7 mouse cellular contexts compared by ENCODE assay signal in the genomic region with DNA sequence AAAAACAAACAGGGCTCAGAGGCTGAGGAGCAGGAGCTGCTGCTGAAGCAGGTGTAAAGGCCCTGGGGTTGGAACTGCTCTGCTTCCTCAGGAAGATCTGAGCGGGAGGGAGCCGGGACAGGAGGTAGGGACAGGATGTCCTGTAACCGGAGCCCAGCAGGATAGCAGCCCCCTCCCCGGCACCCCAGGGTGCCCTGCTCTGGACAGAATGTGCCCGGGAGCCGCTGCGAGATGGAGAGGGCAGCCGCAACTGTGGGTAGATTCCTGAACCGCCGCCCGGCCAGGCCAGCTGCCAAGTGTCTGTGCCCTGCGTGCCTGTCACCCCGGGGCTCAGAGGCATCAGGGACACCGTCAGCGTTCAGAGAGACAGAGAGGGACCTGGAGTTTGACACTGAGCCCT. TPM values are rescaled to one million over a fixed set of nuclear protein-coding genes. Genes with fewer than 3 reads are reported as not detected.
DNase-seq lines count a peak whose midpoint lies in the region; ATAC-seq and TF ChIP-seq lines count a peak whose summit lies in the region.

No protein-coding gene starts in this region.

- WGBS in liver, adult 2 months, result 22% methylated on average over 15 of the region's 15 CpGs
- 57% methylated on average over 15 of the region's 15 CpGs for WGBS in liver, embryonic 11.5 days

- H3K79me2 ChIP-seq in liver, adult 2 months (ENCODE audit: control insufficient read depth, insufficient read depth, low read length), result no peaks in the 10 kb centered on the region

- ATAC-seq in liver, embryonic 11.5 days (replicated peaks; ENCODE audit: low FRiP score), result no peak

- peak overlapping the region; percentile 2 for H3K9ac ChIP-seq in liver, adult 2 months (ENCODE audit: low read depth, low read length)
- 0 out of 2 replicates have a peak overlapping the region, but pooled peaks have one; percentile 5 for H3K9ac ChIP-seq in liver, embryonic 11.5 days (ENCODE audit: low read depth, low read length)

- no peak overlapping the region; the same call in 1 of the 2 replicates for H3K4me3 ChIP-seq in liver, adult 2 months (ENCODE audit: insufficient read depth, low read depth, low read length)
- no peak overlapping the region for H3K4me3 ChIP-seq in cortical plate, adult 2 months (ENCODE audit: insufficient read depth, low read length)
- H3K4me3 ChIP-seq in liver, embryonic 11.5 days (ENCODE audit: low read depth, low read length), result no peak overlapping the region

- no peaks in the 10 kb centered on the region for H3K27me3 ChIP-seq in liver, adult 2 months (ENCODE audit: control insufficient read depth, insufficient read depth, low read length)
- H3K27me3 ChIP-seq in liver, embryonic 11.5 days (replicated peaks; ENCODE audit: control insufficient read depth, insufficient read depth, low read length), result no peaks in the 10 kb centered on the region

- H3K4me2 ChIP-seq in liver, embryonic 11.5 days, result no peak overlapping the region

- DNase-seq in liver, adult 2 months (ENCODE audit: extremely low read depth, low read depth, low spot score), result peak; percentile 72
- no peak for DNase-seq in liver
- DNase-seq in heart, adult 9 months (ENCODE audit: low spot score in 2 of 2), result peak; percentile 76 to 84
- no peak for DNase-seq in liver, embryonic 11.5 days (ENCODE audit: low spot score)
- no peak for DNase-seq in T-cell, adult 2 months (ENCODE audit: low spot score)
- DNase-seq in natural killer cell, adult 2 months (ENCODE audit: low spot score in 2 of 2), result no peak

- TF ChIP-seq POLR2A in liver, adult 2 months (IDR thresholded peaks at IDR 0.05; ENCODE audit: extremely low read depth, insufficient read depth, low read length), result no peak
- no peak for TF ChIP-seq POLR2A in cortical plate, adult 2 months (IDR thresholded peaks at IDR 0.05; ENCODE audit: extremely low read depth, insufficient read depth, low read length)

- peaks cover 4% of the 10 kb centered on the region; the same call in 1 of the 2 replicates for H3K4me1 ChIP-seq in liver, adult 2 months (ENCODE audit: control insufficient read depth, insufficient read depth, low read length)
- peaks cover 1% of the 10 kb centered on the region; the same call in 1 of the 2 replicates for H3K4me1 ChIP-seq in cortical plate, adult 2 months (ENCODE audit: control insufficient read depth, insufficient read depth, low read length)
- peaks cover 41% of the 10 kb centered on the region for H3K4me1 ChIP-seq in liver, embryonic 11.5 days (replicated peaks; ENCODE audit: control insufficient read depth, insufficient read depth, low read length)

- peak overlapping the region; percentile 61 for H3K27ac ChIP-seq in liver, adult 2 months (replicated peaks; ENCODE audit: insufficient read depth, low read depth, low read length)
- H3K27ac ChIP-seq in cortical plate, adult 2 months (ENCODE audit: insufficient read depth, low read length), result peak overlapping the region; percentile 85
- H3K27ac ChIP-seq in liver, embryonic 11.5 days (ENCODE audit: low read depth, low read length), result no peak overlapping the region

- H3K36me3 ChIP-seq in liver, adult 2 months (ENCODE audit: control insufficient read depth, insufficient read depth, low read length), result peaks cover 2% of the 10 kb centered on the region; the same call in 1 of the 2 replicates
- peaks cover 3% of the 10 kb centered on the region; the same call in 1 of the 2 replicates for H3K36me3 ChIP-seq in liver, embryonic 11.5 days (ENCODE audit: control insufficient read depth, insufficient read depth, low read length)

- no peak for TF ChIP-seq CTCF in liver, adult 2 months (IDR thresholded peaks at IDR 0.05; ENCODE audit: low read depth, low read length)
- TF ChIP-seq CTCF in cortical plate, adult 2 months (IDR thresholded peaks at IDR 0.05; ENCODE audit: extremely low read depth, insufficient read depth, low read length), result no peak

- no peaks in the 10 kb centered on the region for H3K9me3 ChIP-seq in liver, embryonic 11.5 days (ENCODE audit: control insufficient read depth, low read length)

RNA-seq across cellular contexts. Expression of a gene that starts 6.0 kb away (rescaled TPM):
- total RNA-seq in liver, adult 2 months (2014; rRNA removed), result 15.6 and 33.8 TPM in 2 replicates
- polyA plus RNA-seq in liver, adult 2 months (2012; rRNA removed), result 25.7 and 29.5 TPM in 2 replicates
- polyA plus RNA-seq in cortical plate, adult 2 months (2012; rRNA removed), result 31.4 and 35.1 TPM in 2 replicates
- polyA plus RNA-seq in liver, embryonic 11.5 days (2014; fragmentation: Nextera tagmentation; extraction: Ambion mirVana), result 13.4 and 14.5 TPM in 2 replicates

RNA-seq across cellular contexts. Expression of a gene that starts 25.3 kb away (rescaled TPM):
- 0.37 and 0.40 TPM in 2 replicates for total RNA-seq in liver, adult 2 months (2014; rRNA removed)
- polyA plus RNA-seq in liver, adult 2 months (2012; rRNA removed), result 0.34 and 0.60 TPM in 2 replicates
- 1.1 TPM in 2 replicates for polyA plus RNA-seq in cortical plate, adult 2 months (2012; rRNA removed)
- 0.10 and 0.25 TPM in 2 replicates for polyA plus RNA-seq in liver, embryonic 11.5 days (2014; fragmentation: Nextera tagmentation; extraction: Ambion mirVana)

RNA-seq across cellular contexts. Expression of a gene that starts 28.7 kb away (rescaled TPM):
- total RNA-seq in liver, adult 2 months (2014; rRNA removed), result 14.8 and 16.7 TPM in 2 replicates
- 21.2 and 29.0 TPM in 2 replicates for polyA plus RNA-seq in liver, adult 2 months (2012; rRNA removed)
- polyA plus RNA-seq in cortical plate, adult 2 months (2012; rRNA removed), result 265 and 282 TPM in 2 replicates
- 18.2 and 19.3 TPM in 2 replicates for polyA plus RNA-seq in liver, embryonic 11.5 days (2014; fragmentation: Nextera tagmentation; extraction: Ambion mirVana)

RNA-seq across cellular contexts. Expression of a gene that starts 29.5 kb away (rescaled TPM):
- total RNA-seq in liver, adult 2 months (2014; rRNA removed), result 6.2 and 6.4 TPM in 2 replicates
- polyA plus RNA-seq in liver, adult 2 months (2012; rRNA removed), result 8.4 and 10.6 TPM in 2 replicates
- polyA plus RNA-seq in cortical plate, adult 2 months (2012; rRNA removed), result 30.2 and 36.0 TPM in 2 replicates
- 0.47 and 0.73 TPM in 2 replicates for polyA plus RNA-seq in liver, embryonic 11.5 days (2014; fragmentation: Nextera tagmentation; extraction: Ambion mirVana)

RNA-seq across cellular contexts. Expression of a gene that starts 40.2 kb away (rescaled TPM):
- total RNA-seq in liver, adult 2 months (2014; rRNA removed), result 17.2 and 22.1 TPM in 2 replicates
- 34.0 and 34.4 TPM in 2 replicates for polyA plus RNA-seq in liver, adult 2 months (2012; rRNA removed)
- 176 and 182 TPM in 2 replicates for polyA plus RNA-seq in cortical plate, adult 2 months (2012; rRNA removed)
- 110 and 112 TPM in 2 replicates for polyA plus RNA-seq in liver, embryonic 11.5 days (2014; fragmentation: Nextera tagmentation; extraction: Ambion mirVana)

Comparison
In these comparisons a context has a peak if more than half of its experiments do, and no peak if none do; other contexts are left out.
1. DNase-seq: peak in liver, adult 2 months (single experiment) and heart, adult 9 months (2 of 2); none in liver (single experiment), liver, embryonic 11.5 days (single experiment), T-cell, adult 2 months (single experiment) and natural killer cell, adult 2 months (0 of 2).